Mouse (Mus musculus): ENCODE measurements around the gene Pkmyt1. TPM values are rescaled to one million over a fixed set of nuclear protein-coding genes. Genes with fewer than 3 reads are reported as not detected.
A peak's percentile ranks its signal among the peaks of the same experiment; 100 is the strongest.

Pkmyt1 gene
- polyA plus RNA-seq, 1 experiment from 2014 or later, result 55.9 TPM

DNA sequence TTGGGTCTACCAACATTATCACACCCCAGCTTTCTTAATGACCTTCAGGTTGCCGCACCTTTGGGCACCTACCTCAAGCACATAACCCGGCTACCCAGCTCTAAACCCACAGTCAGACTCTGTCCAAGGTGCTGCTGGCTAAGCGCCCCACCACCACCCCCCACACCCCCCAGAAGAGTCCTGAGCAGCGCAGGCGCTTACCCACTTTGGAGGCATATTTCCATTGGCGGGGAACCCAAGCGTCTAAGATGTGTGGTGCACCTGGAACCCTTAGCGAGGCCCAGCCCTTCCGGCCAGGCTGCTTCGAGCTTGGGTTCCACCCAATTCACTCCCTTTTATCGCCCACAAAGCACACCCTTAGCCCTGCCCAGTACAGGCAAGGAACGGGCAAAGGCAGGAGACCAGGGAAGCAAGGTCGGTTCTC lies 14.5 kb downstream of the Pkmyt1 start, which contains the start of gene Paqr4:
Paqr4 (minus strand) TSS at position 270 of the 424 bp plus-strand sequence.
- Histone ChIP-seq H3K9ac (replicated peaks; ENCODE audit: low read depth, low read length) (peak within 1 kb of the TSS; percentile 51), H3K27ac (ENCODE audit: low read length) (peak within 1 kb of the TSS; percentile 22; the same call in 1 of the 2 replicates), H3K4me2 (replicated peaks; ENCODE audit: low read depth, low read length) (peak within 1 kb of the TSS; percentile 99), H3K9me3 (ENCODE audit: control insufficient read depth, low read depth, low read length) (no peaks in the 10 kb centered on the region), H3K4me1 (ENCODE audit: control insufficient read depth, insufficient read depth, low read length) (peaks cover 20% of the 10 kb centered on the region; the same call in 1 of the 2 replicates), H3K36me3 (ENCODE audit: control insufficient read depth, insufficient read depth, low read length) (peaks cover 9% of the 10 kb centered on the region; the same call in 1 of the 2 replicates), H3K27me3 (ENCODE audit: control insufficient read depth, insufficient read depth, low read length) (peaks cover 31% of the 10 kb centered on the region), H3K4me3 (ENCODE audit: low read depth, low read length) (peak within 1 kb of the TSS; percentile 73)
- 5% methylated on average over 13 of the region's 13 CpGs for WGBS
- ATAC-seq (ENCODE audit: insufficient number of reproducible peaks, insufficient read depth, low FRiP score, low read depth), result peak; percentile 40

DNA sequence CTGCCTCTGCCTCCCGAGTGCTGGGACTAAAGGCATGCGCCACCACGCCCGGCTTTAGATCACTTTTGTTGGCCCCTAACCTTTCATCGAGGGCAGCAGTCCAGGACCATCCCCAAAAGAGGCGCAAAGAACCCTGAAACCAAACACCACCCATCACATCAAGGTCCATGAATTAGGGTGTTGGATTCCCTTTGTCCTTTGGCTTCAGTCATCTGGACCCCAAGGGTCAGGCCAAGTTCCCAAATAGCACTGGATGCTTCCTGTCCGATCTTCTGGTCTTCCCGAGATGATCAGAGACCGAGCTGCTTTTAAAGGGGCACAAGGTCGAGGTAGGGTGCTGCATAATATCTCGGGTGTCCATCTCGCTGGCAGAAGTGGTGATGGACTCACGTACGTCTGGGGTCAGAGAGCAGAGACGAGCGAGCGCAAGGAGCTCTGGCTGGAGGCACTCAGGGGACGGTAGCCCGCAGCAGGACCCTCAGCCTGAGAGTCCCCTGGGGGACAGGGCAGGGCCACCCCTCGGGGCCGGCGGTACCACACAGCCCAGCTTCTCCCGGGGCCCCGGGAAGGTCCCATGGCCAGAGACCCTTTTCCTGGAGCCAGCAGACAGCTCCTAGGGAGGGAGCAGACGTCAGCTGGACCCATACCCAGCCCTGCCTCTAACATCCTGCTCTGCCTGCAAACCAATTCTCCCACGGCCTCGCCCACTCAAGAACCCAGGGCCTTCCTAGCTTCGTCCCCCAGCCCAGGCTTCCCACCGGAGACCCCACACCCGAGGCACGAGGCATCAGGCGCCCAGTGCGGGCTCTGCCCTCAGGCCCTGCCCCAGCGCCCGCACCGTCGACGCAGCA lies 15.4 kb downstream of the Pkmyt1 start:
- WGBS, result 45% methylated on average over 38 of the region's 38 CpGs
- ATAC-seq (ENCODE audit: insufficient number of reproducible peaks, insufficient read depth, low FRiP score, low read depth), result no peak
- H3K4me2 ChIP-seq (replicated peaks; ENCODE audit: low read depth, low read length), result peak overlapping the region; percentile 2; the same call in 1 of the 2 replicates
- peaks cover 40% of the 10 kb centered on the region for H3K27me3 ChIP-seq (ENCODE audit: control insufficient read depth, insufficient read depth, low read length)
- no peak overlapping the region for H3K9ac ChIP-seq (replicated peaks; ENCODE audit: low read depth, low read length)
- H3K4me3 ChIP-seq (ENCODE audit: low read depth, low read length), result peak overlapping the region; percentile 14; the same call in 1 of the 2 replicates
- H3K27ac ChIP-seq (ENCODE audit: low read length), result no peak overlapping the region
- H3K4me1 ChIP-seq (ENCODE audit: control insufficient read depth, insufficient read depth, low read length), result peaks cover 25% of the 10 kb centered on the region; the same call in 1 of the 2 replicates
- no peaks in the 10 kb centered on the region for H3K9me3 ChIP-seq (ENCODE audit: control insufficient read depth, low read depth, low read length)
- H3K36me3 ChIP-seq (ENCODE audit: control insufficient read depth, insufficient read depth, low read length), result peaks cover 9% of the 10 kb centered on the region; the same call in 1 of the 2 replicates

DNA sequence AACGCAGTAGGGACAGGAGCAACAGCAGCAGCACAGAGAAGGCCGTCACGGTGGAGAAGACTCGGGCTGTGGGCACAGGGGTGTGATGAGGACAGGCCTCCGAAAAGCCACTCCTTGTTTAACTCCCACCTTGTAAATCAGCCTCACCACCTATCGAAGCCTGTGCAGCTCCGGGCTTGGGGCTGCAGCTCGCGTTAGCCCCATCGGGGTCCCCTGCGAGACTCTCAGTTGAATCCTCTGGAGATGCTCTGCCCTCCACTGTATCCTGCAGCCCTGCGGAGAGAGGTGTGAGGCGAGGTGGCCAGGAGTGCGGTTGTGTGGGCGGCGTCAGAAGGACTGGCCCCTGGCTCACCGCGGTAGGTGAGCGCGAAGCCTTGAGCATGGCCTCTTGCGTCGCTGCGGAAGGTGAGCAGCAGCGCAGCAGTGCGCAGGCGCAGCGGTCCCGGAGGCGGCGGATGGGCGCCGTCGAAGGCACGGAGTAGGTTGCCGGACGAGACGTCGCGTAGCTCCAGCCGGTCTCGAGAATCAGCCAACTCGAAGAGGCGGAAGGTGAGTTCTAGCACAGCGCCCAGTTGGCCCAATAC lies 16.2 kb downstream of the Pkmyt1 start:
- H3K4me1 ChIP-seq (ENCODE audit: control insufficient read depth, insufficient read depth, low read length), result peaks cover 25% of the 10 kb centered on the region; the same call in 1 of the 2 replicates
- ATAC-seq (ENCODE audit: insufficient number of reproducible peaks, insufficient read depth, low FRiP score, low read depth), result no peak

DNA sequence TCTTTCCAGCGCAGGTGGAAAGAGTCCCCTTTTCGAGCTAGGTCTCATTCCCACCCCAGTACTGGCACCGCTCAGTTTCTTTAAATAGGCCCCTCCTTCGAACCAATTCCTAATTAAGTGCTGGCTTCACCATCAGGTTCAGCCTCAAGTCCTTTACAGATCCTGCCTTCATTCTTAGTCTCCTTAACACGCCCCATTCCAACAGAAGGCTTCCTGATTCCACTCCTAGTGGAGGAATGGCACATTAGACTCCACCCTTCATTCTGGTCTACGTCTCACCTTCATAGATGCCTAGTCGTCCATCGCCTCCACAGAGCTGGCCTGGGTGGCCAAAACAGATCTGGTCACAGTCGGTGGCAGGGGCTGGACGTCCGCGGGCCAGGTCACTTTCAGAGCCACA lies 16.8 kb downstream of the Pkmyt1 start:
- no peak overlapping the region for H3K4me2 ChIP-seq (replicated peaks; ENCODE audit: low read depth, low read length)
- no peaks in the 10 kb centered on the region for H3K36me3 ChIP-seq (ENCODE audit: control insufficient read depth, insufficient read depth, low read length)
- H3K4me3 ChIP-seq (ENCODE audit: low read depth, low read length), result no peak overlapping the region
- no peak overlapping the region for H3K27ac ChIP-seq (ENCODE audit: low read length)
- 57% methylated on average over 12 of the region's 12 CpGs for WGBS
- H3K9me3 ChIP-seq (ENCODE audit: control insufficient read depth, low read depth, low read length), result no peaks in the 10 kb centered on the region
- no peak overlapping the region for H3K9ac ChIP-seq (replicated peaks; ENCODE audit: low read depth, low read length)
- peaks cover 25% of the 10 kb centered on the region; the same call in 1 of the 2 replicates for H3K4me1 ChIP-seq (ENCODE audit: control insufficient read depth, insufficient read depth, low read length)
- H3K27me3 ChIP-seq (ENCODE audit: control insufficient read depth, insufficient read depth, low read length), result peaks cover 49% of the 10 kb centered on the region
- ATAC-seq (ENCODE audit: insufficient number of reproducible peaks, insufficient read depth, low FRiP score, low read depth), result no peak

More for the DNA sequence above, 16.2 kb downstream of the Pkmyt1 start:
- H3K9ac ChIP-seq (replicated peaks; ENCODE audit: low read depth, low read length), result no peak overlapping the region
- WGBS, result 8% methylated on average over 44 of the region's 44 CpGs
- peaks cover 2% of the 10 kb centered on the region; the same call in 1 of the 2 replicates for H3K36me3 ChIP-seq (ENCODE audit: control insufficient read depth, insufficient read depth, low read length)
- H3K27me3 ChIP-seq (ENCODE audit: control insufficient read depth, insufficient read depth, low read length), result peaks cover 45% of the 10 kb centered on the region
- H3K9me3 ChIP-seq (ENCODE audit: control insufficient read depth, low read depth, low read length), result no peaks in the 10 kb centered on the region
- H3K4me3 ChIP-seq (ENCODE audit: low read depth, low read length), result peak overlapping the region; percentile 14; the same call in 1 of the 2 replicates
- peak overlapping the region; percentile 2; the same call in 1 of the 2 replicates for H3K4me2 ChIP-seq (replicated peaks; ENCODE audit: low read depth, low read length)
- H3K27ac ChIP-seq (ENCODE audit: low read length), result no peak overlapping the region

DNA sequence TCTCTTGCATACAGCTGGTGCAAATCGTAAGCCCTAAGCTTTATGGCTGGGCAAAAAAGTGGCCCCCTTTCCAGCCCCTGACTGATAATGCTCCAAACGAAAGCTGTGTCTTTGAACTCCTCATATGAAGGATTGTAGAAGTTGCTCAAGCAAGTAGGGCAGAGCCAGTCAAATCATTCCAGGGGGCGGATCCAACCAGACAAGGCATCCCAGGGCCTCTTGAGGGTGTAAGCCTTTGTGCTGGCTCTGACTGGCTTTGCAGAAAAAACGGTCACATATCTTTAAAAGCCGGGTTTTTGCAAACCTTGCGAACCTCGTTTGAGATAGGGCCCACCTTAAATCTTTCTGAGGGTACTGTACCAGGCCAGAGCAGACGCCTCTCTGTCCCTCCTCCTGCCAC lies 17.9 kb downstream of the Pkmyt1 start:
- WGBS, result 24% methylated on average over 8 of the region's 8 CpGs
- H3K4me3 ChIP-seq (ENCODE audit: low read depth, low read length), result no peak overlapping the region
- H3K27me3 ChIP-seq (ENCODE audit: control insufficient read depth, insufficient read depth, low read length), result peaks cover 49% of the 10 kb centered on the region
- peaks cover 23% of the 10 kb centered on the region; the same call in 1 of the 2 replicates for H3K4me1 ChIP-seq (ENCODE audit: control insufficient read depth, insufficient read depth, low read length)
- no peak overlapping the region for H3K9ac ChIP-seq (replicated peaks; ENCODE audit: low read depth, low read length)
- H3K9me3 ChIP-seq (ENCODE audit: control insufficient read depth, low read depth, low read length), result no peaks in the 10 kb centered on the region
- no peaks in the 10 kb centered on the region for H3K36me3 ChIP-seq (ENCODE audit: control insufficient read depth, insufficient read depth, low read length)
- no peak for ATAC-seq (ENCODE audit: insufficient number of reproducible peaks, insufficient read depth, low FRiP score, low read depth)
- H3K4me2 ChIP-seq (replicated peaks; ENCODE audit: low read depth, low read length), result no peak overlapping the region
- H3K27ac ChIP-seq (ENCODE audit: low read length), result no peak overlapping the region

DNA sequence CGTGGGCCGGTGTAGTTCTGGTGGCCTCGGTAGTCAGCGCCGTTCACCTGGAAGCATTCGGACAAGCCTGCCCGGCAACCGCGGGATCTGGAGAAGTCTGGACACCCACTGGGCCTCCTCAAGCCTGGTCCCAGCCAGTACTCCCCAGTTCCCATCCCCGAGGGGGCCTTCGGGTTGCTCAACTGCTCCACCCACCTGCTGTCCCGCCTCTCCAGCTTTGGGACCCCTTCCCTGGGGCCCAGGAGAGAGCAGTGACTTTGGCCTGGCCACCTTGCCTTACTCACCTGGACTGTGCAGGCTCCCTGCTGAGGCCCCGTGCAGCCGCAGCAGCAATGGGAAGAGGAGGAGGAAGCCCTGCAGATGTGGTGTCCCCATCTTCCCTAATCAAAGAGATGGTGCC lies 18.5 kb downstream of the Pkmyt1 start:
- no peaks in the 10 kb centered on the region for H3K9me3 ChIP-seq (ENCODE audit: control insufficient read depth, low read depth, low read length)
- H3K27me3 ChIP-seq (ENCODE audit: control insufficient read depth, insufficient read depth, low read length), result peaks cover 49% of the 10 kb centered on the region
- no peak for ATAC-seq (ENCODE audit: insufficient number of reproducible peaks, insufficient read depth, low FRiP score, low read depth)
- WGBS, result 7% methylated on average over 14 of the region's 14 CpGs
- no peak overlapping the region for H3K27ac ChIP-seq (ENCODE audit: low read length)
- 0 out of 2 replicates have a peak, but pooled peaks cover 21% of the 10 kb centered on the region for H3K4me1 ChIP-seq (ENCODE audit: control insufficient read depth, insufficient read depth, low read length)
- no peak overlapping the region for H3K4me3 ChIP-seq (ENCODE audit: low read depth, low read length)
- peak overlapping the region; percentile 66; the same call in 1 of the 2 replicates for H3K4me2 ChIP-seq (replicated peaks; ENCODE audit: low read depth, low read length)
- no peak overlapping the region for H3K9ac ChIP-seq (replicated peaks; ENCODE audit: low read depth, low read length)
- H3K36me3 ChIP-seq (ENCODE audit: control insufficient read depth, insufficient read depth, low read length), result no peaks in the 10 kb centered on the region

DNA sequence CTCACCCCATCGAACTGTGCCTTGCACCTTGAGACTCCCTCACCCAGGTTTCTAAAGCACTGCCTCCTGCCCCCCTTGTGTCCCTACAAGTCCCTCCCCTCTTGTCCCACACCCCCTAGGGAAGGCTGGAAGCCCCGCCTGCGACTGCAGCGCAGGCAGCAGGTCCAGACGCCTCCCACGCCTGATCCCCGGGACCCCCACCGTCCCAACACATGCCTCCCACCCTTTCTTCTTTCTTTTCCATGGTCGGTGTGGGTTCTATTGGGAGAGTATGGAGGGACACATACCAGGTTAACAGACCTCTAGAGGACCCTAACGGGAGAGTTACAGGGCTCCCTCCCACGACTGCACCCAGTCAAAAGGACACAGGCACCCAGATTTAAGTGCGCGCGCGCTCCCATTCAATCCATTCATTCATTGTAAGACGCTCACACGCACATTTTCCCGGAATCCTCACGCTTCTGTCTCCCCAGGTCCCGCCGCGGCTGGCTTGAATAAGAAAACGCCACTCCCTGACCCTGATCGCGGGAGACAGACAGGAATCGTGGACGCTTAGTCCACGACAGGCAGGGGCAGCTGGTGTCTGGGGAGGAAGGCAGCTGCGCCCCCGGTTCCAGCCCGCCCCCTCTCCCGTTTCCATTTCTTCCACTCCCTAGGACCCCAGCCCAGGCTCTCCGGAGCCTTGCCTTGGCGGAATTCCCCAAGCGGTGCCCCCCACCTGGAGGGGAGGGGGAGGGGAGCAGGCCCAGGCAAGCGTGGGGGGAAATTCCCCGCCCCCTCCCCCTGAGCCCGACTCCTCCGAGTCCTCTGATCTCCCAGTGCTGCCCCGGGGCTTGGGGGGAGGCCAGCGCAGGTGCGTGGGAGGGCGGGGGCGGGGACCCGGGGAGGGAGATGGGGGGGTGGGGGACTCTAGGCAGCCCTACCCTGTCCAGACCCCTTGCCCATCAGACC lies 19.4 kb downstream of the Pkmyt1 start, which contains the start of gene Kremen2:
Kremen2 (minus strand) TSS at position 533 of the 951 bp plus-strand sequence.
- H3K27me3 ChIP-seq (ENCODE audit: control insufficient read depth, insufficient read depth, low read length), result peaks cover 48% of the 10 kb centered on the region
- WGBS, result under 1% methylated on average over 41 of the region's 45 CpGs
- H3K4me2 ChIP-seq (replicated peaks; ENCODE audit: low read depth, low read length), result peak within 1 kb of the TSS; percentile 66
- H3K36me3 ChIP-seq (ENCODE audit: control insufficient read depth, insufficient read depth, low read length), result no peaks in the 10 kb centered on the region
- H3K4me1 ChIP-seq (ENCODE audit: control insufficient read depth, insufficient read depth, low read length), result 0 out of 2 replicates have a peak, but pooled peaks cover 21% of the 10 kb centered on the region
- ATAC-seq (ENCODE audit: insufficient number of reproducible peaks, insufficient read depth, low FRiP score, low read depth), result no peak
- H3K4me3 ChIP-seq (ENCODE audit: low read depth, low read length), result peak within 1 kb of the TSS; percentile 30
- H3K9ac ChIP-seq (replicated peaks; ENCODE audit: low read depth, low read length), result 0 out of 2 replicates have a peak within 1 kb of the TSS, but pooled peaks have one; percentile 14
- H3K9me3 ChIP-seq (ENCODE audit: control insufficient read depth, low read depth, low read length), result no peaks in the 10 kb centered on the region
- H3K27ac ChIP-seq (ENCODE audit: low read length), result no peak within 1 kb of the TSS

Data from stomach, embryonic 14.5 days (tissue).